Mouse (Mus musculus): ENCODE data around the gene Rbm48. TPM values are rescaled to one million over a fixed set of nuclear protein-coding genes. Genes with fewer than 3 reads are reported as not detected.
"Not testable (repeated sequence)": the region's sequence is repeated elsewhere in the genome, so short reads cannot be mapped to it uniquely, and the experiment has no call there.

Rbm48 gene
- polyA plus RNA-seq, 2 experiments: 4.1 to 6.2 TPM

GRCm38 (mm10) chr5:3633315-3633714 lies 36.9 kb upstream of the Rbm48 start:
- H3K9me3 ChIP-seq (ENCODE audit: control insufficient read depth, low read length): no peaks in the 10 kb centered on the region
- H3K4me2 ChIP-seq (ENCODE audit: low read depth): no peak overlapping the region
- no peaks in the 10 kb centered on the region for H3K27me3 ChIP-seq (ENCODE audit: control insufficient read depth, insufficient read depth, low read length)
- H3K36me3 ChIP-seq (replicated peaks; ENCODE audit: control insufficient read depth, insufficient read depth, low read depth): no peaks in the 10 kb centered on the region
- H3K4me3 ChIP-seq (ENCODE audit: insufficient read depth in 1 of 2, low read depth in 2 of 2, low read length in 2 of 2): no peak overlapping the region
- H3K4me1 ChIP-seq (replicated peaks; ENCODE audit: control insufficient read depth in 2 of 2, insufficient read depth in 2 of 2, low read length in 1 of 2): 0 out of 4 replicates have a peak, but pooled peaks cover 0 to 2% of the 10 kb centered on the region in 2 experiments
- 87% methylated on average over 13 of the region's 13 CpGs for WGBS (ENCODE audit: insufficient replicate concordance)
- DNase-seq (ENCODE audit: low read depth in 3 of 3, low spot score in 3 of 3) (no peak), ATAC-seq (ENCODE audit: insufficient read depth) (no peak)
- no peak for TF ChIP-seq EP300 (IDR thresholded peaks at IDR 0.05; ENCODE audit: low read depth)
- TF ChIP-seq CTCF (IDR thresholded peaks at IDR 0.05; ENCODE audit: low read depth): no peak
- no peak overlapping the region for H3K27ac ChIP-seq
- H3K9ac ChIP-seq (replicated peaks): no peak overlapping the region

DNA sequence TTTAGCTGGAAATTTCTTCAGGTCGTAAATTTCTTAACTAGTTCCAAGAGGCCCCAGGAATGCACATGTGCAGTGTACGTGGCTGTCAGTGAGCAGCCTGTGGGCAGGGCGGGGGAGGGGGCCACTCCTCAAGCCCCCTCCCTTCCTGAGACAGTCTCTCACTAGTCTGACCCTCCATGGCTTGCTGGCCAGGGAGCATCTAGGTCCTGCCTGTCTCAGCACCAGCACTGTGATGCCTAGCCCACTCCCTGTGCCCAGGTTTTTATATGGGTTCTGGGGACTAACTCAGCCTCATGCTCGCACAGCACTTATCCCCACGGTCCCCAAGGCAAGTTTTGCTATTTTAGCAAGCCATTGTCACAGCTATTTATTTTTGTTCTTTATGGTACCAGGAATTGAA lies 35.9 kb upstream of the Rbm48 start:
- Histone ChIP-seq H3K4me1 (replicated peaks; ENCODE audit: control insufficient read depth in 2 of 2, insufficient read depth in 2 of 2, low read length in 1 of 2) (0 out of 4 replicates have a peak, but pooled peaks cover 0 to 2% of the 10 kb centered on the region in 2 experiments), H3K9ac (replicated peaks) (no peak overlapping the region), H3K9me3 (ENCODE audit: control insufficient read depth, low read length) (no peaks in the 10 kb centered on the region), H3K36me3 (replicated peaks; ENCODE audit: control insufficient read depth, insufficient read depth, low read depth) (no peaks in the 10 kb centered on the region), H3K4me2 (ENCODE audit: low read depth) (no peak overlapping the region), H3K4me3 (ENCODE audit: insufficient read depth in 1 of 2, low read depth in 2 of 2, low read length in 2 of 2) (no peak overlapping the region), H3K27ac (no peak overlapping the region), H3K27me3 (ENCODE audit: control insufficient read depth, insufficient read depth, low read length) (no peaks in the 10 kb centered on the region)
- WGBS (ENCODE audit: insufficient replicate concordance): 76% methylated on average over 5 of the region's 5 CpGs
- DNase-seq (ENCODE audit: low read depth in 3 of 3, low spot score in 3 of 3) (no peak), ATAC-seq (ENCODE audit: insufficient read depth) (no peak)
- no peak for TF ChIP-seq CTCF (IDR thresholded peaks at IDR 0.05; ENCODE audit: low read depth)
- TF ChIP-seq EP300 (IDR thresholded peaks at IDR 0.05; ENCODE audit: low read depth): no peak

DNA sequence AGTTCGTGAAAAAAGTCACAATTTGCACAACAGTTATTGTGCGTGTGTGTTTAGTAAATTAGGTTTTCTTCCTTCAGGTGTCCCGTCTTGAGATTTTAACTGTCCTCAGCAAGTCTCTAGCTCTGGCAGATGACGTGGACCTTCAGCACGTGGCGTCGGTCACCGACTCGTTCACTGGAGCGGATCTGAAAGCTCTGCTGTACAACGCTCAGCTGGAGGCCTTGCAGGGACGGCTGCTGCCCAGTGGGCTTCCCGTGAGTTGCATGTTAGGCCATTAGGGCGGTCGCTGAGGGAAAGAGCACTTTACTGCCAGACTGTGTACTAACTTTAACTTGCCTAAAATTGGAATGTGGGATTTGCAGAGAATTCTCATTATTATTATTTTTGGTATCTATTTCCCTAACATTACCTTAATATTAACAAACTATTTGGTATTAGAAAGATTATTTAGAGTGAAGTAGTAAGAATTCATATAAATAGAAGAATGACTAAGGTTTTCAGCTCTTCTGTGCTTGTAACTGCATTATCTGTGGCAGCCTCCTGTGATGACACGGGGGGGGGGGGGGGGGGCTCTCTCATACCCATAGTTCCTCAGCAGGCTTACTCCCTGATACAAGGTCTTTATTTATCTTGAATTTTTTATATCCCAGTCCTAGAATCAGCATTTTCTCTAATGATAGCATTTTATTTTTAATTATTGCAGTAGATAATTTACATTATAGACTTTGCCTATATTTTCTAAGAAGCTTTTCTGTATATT lies 35.3 kb upstream of the Rbm48 start:
- no peak for ATAC-seq (ENCODE audit: insufficient read depth)
- Histone ChIP-seq H3K4me1 (replicated peaks; ENCODE audit: control insufficient read depth in 2 of 2, insufficient read depth in 2 of 2, low read length in 1 of 2) (0 out of 4 replicates have a peak, but pooled peaks cover 0 to 2% of the 10 kb centered on the region in 2 experiments), H3K9ac (replicated peaks) (no peak overlapping the region), H3K9me3 (ENCODE audit: control insufficient read depth, low read length) (no peaks in the 10 kb centered on the region), H3K27me3 (ENCODE audit: control insufficient read depth, insufficient read depth, low read length) (no peaks in the 10 kb centered on the region), H3K4me3 (ENCODE audit: insufficient read depth in 1 of 2, low read depth in 2 of 2, low read length in 2 of 2) (no peak overlapping the region), H3K36me3 (replicated peaks; ENCODE audit: control insufficient read depth, insufficient read depth, low read depth) (no peaks in the 10 kb centered on the region), H3K27ac (no peak overlapping the region), H3K4me2 (ENCODE audit: low read depth) (no peak overlapping the region)
- TF ChIP-seq EP300 (IDR thresholded peaks at IDR 0.05; ENCODE audit: low read depth): no peak
- no peak for TF ChIP-seq CTCF (IDR thresholded peaks at IDR 0.05; ENCODE audit: low read depth)
- DNase-seq (ENCODE audit: low read depth in 3 of 3, low spot score in 3 of 3): no peak
- 72% methylated on average over 16 of the region's 16 CpGs for WGBS (ENCODE audit: insufficient replicate concordance)

GRCm38 (mm10) chr5:3630055-3630454 lies 33.7 kb upstream of the Rbm48 start:
- WGBS (ENCODE audit: insufficient replicate concordance): 86% methylated on average over 5 of the region's 5 CpGs
- no peak for TF ChIP-seq CTCF (IDR thresholded peaks at IDR 0.05; ENCODE audit: low read depth)
- no peak for TF ChIP-seq EP300 (IDR thresholded peaks at IDR 0.05; ENCODE audit: low read depth)
- Histone ChIP-seq H3K9me3 (ENCODE audit: control insufficient read depth, low read length) (no peaks in the 10 kb centered on the region), H3K27ac (no peak overlapping the region), H3K36me3 (replicated peaks; ENCODE audit: control insufficient read depth, insufficient read depth, low read depth) (no peaks in the 10 kb centered on the region; the same call in 1 of the 2 replicates), H3K9ac (replicated peaks) (no peak overlapping the region), H3K4me2 (ENCODE audit: low read depth) (no peak overlapping the region), H3K4me1 (replicated peaks; ENCODE audit: control insufficient read depth in 2 of 2, insufficient read depth in 2 of 2, low read length in 1 of 2) (0 out of 4 replicates have a peak, but pooled peaks cover 0 to 2% of the 10 kb centered on the region in 2 experiments), H3K27me3 (ENCODE audit: control insufficient read depth, insufficient read depth, low read length) (no peaks in the 10 kb centered on the region), H3K4me3 (ENCODE audit: insufficient read depth in 1 of 2, low read depth in 2 of 2, low read length in 2 of 2) (no peak overlapping the region)
- ATAC-seq (ENCODE audit: insufficient read depth) (no peak), DNase-seq (ENCODE audit: low read depth in 3 of 3, low spot score in 3 of 3) (no peak)

DNA sequence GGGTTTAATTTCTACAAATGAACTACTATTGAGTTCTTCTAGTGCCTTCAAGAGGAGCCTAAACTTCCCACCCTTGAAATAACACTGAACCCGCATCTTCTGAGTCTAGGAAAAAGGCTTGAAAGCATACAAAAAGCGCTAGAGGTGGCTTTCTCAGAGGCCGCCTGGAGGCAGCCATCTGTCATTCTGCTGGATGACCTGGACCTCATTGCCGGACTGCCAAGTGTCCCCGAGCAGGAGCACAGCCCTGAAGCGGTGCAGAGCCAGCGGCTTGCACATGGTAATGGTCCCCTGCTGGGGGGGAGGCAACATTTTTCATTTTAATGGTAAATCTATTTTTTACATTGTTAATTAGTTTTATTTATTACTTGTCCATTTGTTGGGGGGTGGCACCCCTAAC lies 24.1 kb upstream of the Rbm48 start:
- no peaks in the 10 kb centered on the region for H3K9me3 ChIP-seq (ENCODE audit: control insufficient read depth, low read length)
- no peak overlapping the region for H3K4me3 ChIP-seq (ENCODE audit: insufficient read depth in 1 of 2, low read depth in 2 of 2, low read length in 2 of 2)
- WGBS (ENCODE audit: insufficient replicate concordance): 78% methylated on average over 7 of the region's 7 CpGs
- DNase-seq (ENCODE audit: low read depth in 3 of 3, low spot score in 3 of 3) (no peak), ATAC-seq (ENCODE audit: insufficient read depth) (no peak)
- no peaks in the 10 kb centered on the region for H3K4me1 ChIP-seq (replicated peaks; ENCODE audit: control insufficient read depth in 2 of 2, insufficient read depth in 2 of 2, low read length in 1 of 2)
- no peaks in the 10 kb centered on the region; the same call in 1 of the 2 replicates for H3K36me3 ChIP-seq (replicated peaks; ENCODE audit: control insufficient read depth, insufficient read depth, low read depth)
- TF ChIP-seq CTCF (IDR thresholded peaks at IDR 0.05; ENCODE audit: low read depth): no peak
- TF ChIP-seq EP300 (IDR thresholded peaks at IDR 0.05; ENCODE audit: low read depth): no peak
- no peak overlapping the region for H3K4me2 ChIP-seq (ENCODE audit: low read depth)
- no peak overlapping the region for H3K9ac ChIP-seq (replicated peaks)
- no peak overlapping the region for H3K27ac ChIP-seq
- no peaks in the 10 kb centered on the region for H3K27me3 ChIP-seq (ENCODE audit: control insufficient read depth, insufficient read depth, low read length)

DNA sequence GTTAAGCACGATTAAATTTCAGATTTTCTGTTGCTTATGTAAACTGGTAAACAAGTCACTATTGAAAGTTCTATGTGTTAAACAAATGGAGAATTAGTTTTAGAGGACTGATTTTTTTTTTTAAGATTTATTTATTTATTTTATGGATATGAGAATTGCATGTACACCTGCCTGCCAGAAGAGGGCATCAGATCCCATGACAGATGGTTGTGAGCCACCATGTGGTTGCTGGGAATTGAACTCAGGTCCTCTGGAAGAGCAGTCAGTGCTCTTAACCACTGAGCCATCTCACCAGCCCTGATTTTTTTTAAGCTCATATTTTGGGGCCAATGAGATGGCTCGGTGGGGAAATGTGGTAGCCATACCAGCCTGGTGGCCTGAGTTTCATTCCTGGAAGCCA lies 15.4 kb upstream of the Rbm48 start:
- H3K27me3 ChIP-seq (ENCODE audit: control insufficient read depth, insufficient read depth, low read length); H3K9me3 ChIP-seq (ENCODE audit: control insufficient read depth, low read length); H3K4me3 ChIP-seq (ENCODE audit: insufficient read depth in 1 of 2, low read depth in 2 of 2, low read length in 2 of 2); H3K9ac ChIP-seq (replicated peaks); H3K4me2 ChIP-seq (ENCODE audit: low read depth); DNase-seq (ENCODE audit: low read depth in 3 of 3, low spot score in 3 of 3); H3K36me3 ChIP-seq (replicated peaks; ENCODE audit: control insufficient read depth, insufficient read depth, low read depth); H3K4me1 ChIP-seq (replicated peaks; ENCODE audit: control insufficient read depth in 2 of 2, insufficient read depth in 2 of 2, low read length in 1 of 2); H3K27ac ChIP-seq; ATAC-seq (ENCODE audit: insufficient read depth): not testable (repeated sequence)
- WGBS (ENCODE audit: insufficient replicate concordance): 83% methylated on average over 2 of the region's 2 CpGs

All from liver, embryonic 14.5 days (tissue).